Mouse (Mus musculus) kidney, embryonic 15.5 days (tissue): ENCODE measurements around the gene Olfr871. TPM values are rescaled to one million over a fixed set of nuclear protein-coding genes. Genes with fewer than 3 reads are reported as not detected.
"Not testable (repeated sequence)": the region's sequence is repeated elsewhere in the genome, so short reads cannot be mapped to it uniquely, and the experiment has no call there.

Experiments used
- ATAC-seq: fragments of 200-750 bp; cut with Nextera tagmentation; replicated peaks from 2 replicates; pipeline ENCODE4 v1.8.0; 2017; ENCODE audit warnings: moderate TSS enrichment; ENCODE audit not compliant: low FRiP score
- H3K27ac ChIP-seq: fragments of 300-500 bp; sonication (generic); 2 replicates; pipeline ENCODE4 v1.5.1; 2015; ENCODE audit warnings: mild to moderate bottlenecking, inconsistent platforms
- H3K27me3 ChIP-seq: fragments of 300-500 bp; sonication (generic); 2 replicates; pipeline ENCODE4 v1.6.1; 2015; ENCODE audit warnings: inconsistent platforms
- H3K36me3 ChIP-seq: fragments of 300-500 bp; sonication (generic); 2 replicates; pipeline ENCODE4 v1.6.1; 2015; ENCODE audit warnings: inconsistent platforms
- H3K4me1 ChIP-seq: fragments of 300-500 bp; sonication (generic); 2 replicates; pipeline ENCODE4 v1.6.1; 2015; ENCODE audit warnings: inconsistent platforms
- H3K4me2 ChIP-seq: fragments of 300-500 bp; sonication (generic); 2 replicates; pipeline ENCODE4 v1.6.1; 2015; ENCODE audit warnings: moderate library complexity, mild to moderate bottlenecking, inconsistent platforms
- H3K4me3 ChIP-seq: fragments of 300-500 bp; sonication (generic); replicated peaks from 2 replicates; pipeline ENCODE4 v1.5.1; 2015; ENCODE audit warnings: mild to moderate bottlenecking, inconsistent platforms
- H3K9ac ChIP-seq: fragments of 300-500 bp; sonication (generic); 2 replicates; pipeline ENCODE4 v1.6.1; 2015; ENCODE audit warnings: mild to moderate bottlenecking, inconsistent platforms
- H3K9me3 ChIP-seq: fragments of 300-500 bp; sonication (generic); replicated peaks from 2 replicates; pipeline ENCODE4 v1.6.1; 2016; ENCODE audit warnings: inconsistent platforms
- WGBS: fragments of 180-500 bp; shearing (Covaris S2); methylation state at CpG from one replicate; pipeline ENCODE4 v1.1.7; 2015; ENCODE audit warnings: mixed read lengths; 5-methylcytosine and 5-hydroxymethylcytosine counted together
- polyA plus RNA-seq: library from polyadenylated mRNA; unstranded; fragments of >200 nt; fragmentation: Nextera tagmentation; extraction: Ambion mirVana; gene quantifications from 2 replicates; pipeline ENCODE4 v1.2.1, GENCODE M21; 2015

Olfr871 gene
- polyA plus RNA-seq: not detected in 2 replicates

- ATAC-seq: no peak
- H3K27me3 ChIP-seq: no peaks in the 10 kb centered on the region
- H3K4me1 ChIP-seq: no peaks in the 10 kb centered on the region
- H3K9ac ChIP-seq: no peak within 1 kb of the TSS
- no peaks in the 10 kb centered on the region; the same call in 1 of the 2 replicates for H3K9me3 ChIP-seq
- H3K4me2 ChIP-seq: no peak within 1 kb of the TSS
- H3K27ac ChIP-seq: no peak within 1 kb of the TSS
- H3K36me3 ChIP-seq: no peaks in the 10 kb centered on the region
- no peak within 1 kb of the TSS for H3K4me3 ChIP-seq
Measured at GRCm38 (mm10) chr9:20211907-20212306, at the start of gene Olfr871. Gene Olfr871 (plus strand): TSS chr9:20212207.

GRCm38 (mm10) chr9:20173957-20174356, 38.0 kb upstream of the Olfr871 start, which contains the start of gene Olfr870:
Gene Olfr870 (minus strand): TSS chr9:20174057.
- Histone ChIP-seq H3K4me1 (no peaks in the 10 kb centered on the region), H3K27me3 (no peaks in the 10 kb centered on the region), H3K4me3 (no peak within 1 kb of the TSS), H3K9ac (no peak within 1 kb of the TSS), H3K27ac (no peak within 1 kb of the TSS), H3K36me3 (no peaks in the 10 kb centered on the region), H3K9me3 (0 out of 2 replicates have a peak, but pooled peaks cover 4% of the 10 kb centered on the region), H3K4me2 (no peak within 1 kb of the TSS)
- 76% methylated on average over 2 of the region's 2 CpGs for WGBS
- ATAC-seq: no peak

- no peak overlapping the region for H3K9ac ChIP-seq
- ATAC-seq: no peak
- no peak overlapping the region for H3K4me3 ChIP-seq
- no peak overlapping the region for H3K4me2 ChIP-seq
- no peak overlapping the region for H3K27ac ChIP-seq
- H3K4me1 ChIP-seq: no peaks in the 10 kb centered on the region
- H3K27me3 ChIP-seq: no peaks in the 10 kb centered on the region
- H3K9me3 ChIP-seq: 0 out of 2 replicates have a peak, but pooled peaks cover 10% of the 10 kb centered on the region
- no peaks in the 10 kb centered on the region for H3K36me3 ChIP-seq
- WGBS: 72% methylated on average over 5 of the region's 5 CpGs
Measured at GRCm38 (mm10) chr9:20179463-20179862, 32.5 kb upstream of the Olfr871 start.

- Histone ChIP-seq H3K9me3 (peaks cover 5% of the 10 kb centered on the region; the same call in 1 of the 2 replicates), H3K27ac (no peak overlapping the region), H3K4me2 (no peak overlapping the region), H3K4me3 (no peak overlapping the region), H3K36me3 (no peaks in the 10 kb centered on the region), H3K9ac (no peak overlapping the region), H3K4me1 (no peaks in the 10 kb centered on the region), H3K27me3 (no peaks in the 10 kb centered on the region)
- no peak for ATAC-seq
- WGBS: 52% methylated on average over 1 of the region's 1 CpGs
Measured at GRCm38 (mm10) chr9:20202131-20202530, 9.9 kb upstream of the Olfr871 start.

- H3K4me1 ChIP-seq, H3K9me3 ChIP-seq, H3K4me3 ChIP-seq, H3K27ac ChIP-seq, H3K27me3 ChIP-seq, ATAC-seq, H3K9ac ChIP-seq, H3K4me2 ChIP-seq, H3K36me3 ChIP-seq: not testable (repeated sequence)
- WGBS: 91% methylated on average over 7 of the region's 7 CpGs
Measured at GRCm38 (mm10) chr9:20203413-20203984, 8.5 kb upstream of the Olfr871 start.

- H3K9me3 ChIP-seq: no peaks in the 10 kb centered on the region; the same call in 1 of the 2 replicates
- no peak for ATAC-seq
- H3K27ac ChIP-seq: no peak overlapping the region
- 44% methylated on average over 1 of the region's 1 CpGs for WGBS
- H3K9ac ChIP-seq: no peak overlapping the region
- H3K4me1 ChIP-seq: no peaks in the 10 kb centered on the region
- H3K4me3 ChIP-seq: no peak overlapping the region
- no peaks in the 10 kb centered on the region for H3K36me3 ChIP-seq
- no peaks in the 10 kb centered on the region for H3K27me3 ChIP-seq
- no peak overlapping the region for H3K4me2 ChIP-seq
Measured at GRCm38 (mm10) chr9:20210812-20211211, 1.2 kb upstream of the Olfr871 start.

- H3K4me3 ChIP-seq: no peak overlapping the region
- 69% methylated on average over 2 of the region's 2 CpGs for WGBS
- no peaks in the 10 kb centered on the region for H3K36me3 ChIP-seq
- H3K4me2 ChIP-seq: no peak overlapping the region
- H3K4me1 ChIP-seq: no peaks in the 10 kb centered on the region
- H3K9ac ChIP-seq: no peak overlapping the region
- H3K27me3 ChIP-seq: no peaks in the 10 kb centered on the region
- no peaks in the 10 kb centered on the region; the same call in 1 of the 2 replicates for H3K9me3 ChIP-seq
- H3K27ac ChIP-seq: no peak overlapping the region
- ATAC-seq: no peak
Measured at GRCm38 (mm10) chr9:20211477-20211876, 530 bp upstream of the Olfr871 start.

- Histone ChIP-seq H3K9ac (no peak within 1 kb of the TSS), H3K4me2 (no peak within 1 kb of the TSS), H3K4me1 (no peaks in the 10 kb centered on the region), H3K36me3 (no peaks in the 10 kb centered on the region), H3K27me3 (no peaks in the 10 kb centered on the region), H3K27ac (no peak within 1 kb of the TSS), H3K4me3 (no peak within 1 kb of the TSS), H3K9me3 (no peaks in the 10 kb centered on the region)
- ATAC-seq: no peak
Measured at GRCm38 (mm10) chr9:20236819-20237218, 24.8 kb downstream of the Olfr871 start, which contains the start of gene Olfr872. Gene Olfr872 (plus strand): TSS chr9:20237119.

- Histone ChIP-seq H3K4me1 (no peaks in the 10 kb centered on the region), H3K9me3 (no peaks in the 10 kb centered on the region), H3K27me3 (no peaks in the 10 kb centered on the region), H3K4me2 (no peak overlapping the region), H3K9ac (no peak overlapping the region), H3K27ac (no peak overlapping the region), H3K4me3 (no peak overlapping the region), H3K36me3 (no peaks in the 10 kb centered on the region)
- no peak for ATAC-seq
- 73% methylated on average over 2 of the region's 2 CpGs for WGBS
Measured at GRCm38 (mm10) chr9:20237378-20237777, 25.4 kb downstream of the Olfr871 start.

Other genes starting within 250 kb of the Olfr871 start
- gene Olfr866, start 184.2 kb upstream of the Olfr871 start, polyA plus RNA-seq: not detected in 2 replicates
- not detected in 2 replicates for gene Olfr867, start 154.6 kb upstream of the Olfr871 start, polyA plus RNA-seq
- not detected in 2 replicates for gene Olfr868, start 113.6 kb upstream of the Olfr871 start, polyA plus RNA-seq
- gene Olfr869, start 83.2 kb upstream of the Olfr871 start, polyA plus RNA-seq: not detected in 2 replicates
- gene Olfr870, start 38.1 kb upstream of the Olfr871 start, polyA plus RNA-seq: not detected in 2 replicates
- gene Olfr872, start 24.9 kb downstream of the Olfr871 start, polyA plus RNA-seq: not detected in 2 replicates
- not detected in 2 replicates for gene Olfr39, start 70.1 kb downstream of the Olfr871 start, polyA plus RNA-seq
- gene Olfr873, start 86.3 kb downstream of the Olfr871 start, polyA plus RNA-seq: not detected in 2 replicates
- not detected in 2 replicates for gene Olfr18, start 123.9 kb downstream of the Olfr871 start, polyA plus RNA-seq
- 32.9 and 35.6 TPM in 2 replicates for gene Zfp560, start 173.0 kb downstream of the Olfr871 start, polyA plus RNA-seq
- gene Zfp26, start 248.0 kb downstream of the Olfr871 start, polyA plus RNA-seq: 17.8 and 21.9 TPM in 2 replicates